Comparison of ENCODE assay signal across 8 mouse cellular contexts in genomic region chr3:49093818-49094680, GRCm38 (mm10).
DNase-seq lines count a peak whose midpoint lies in the region; ATAC-seq lines count a peak whose summit lies in the region.

No protein-coding gene starts in this region.

- WGBS in forebrain, embryonic 14.5 days: 31% methylated on average over 11 of the region's 11 CpGs
- 28% methylated on average over 11 of the region's 11 CpGs for WGBS in hindbrain, embryonic 13.5 days
- WGBS in stomach, embryonic 14.5 days: 25% methylated on average over 11 of the region's 11 CpGs

- no peak overlapping the region for H3K4me2 ChIP-seq in forebrain, embryonic 14.5 days (ENCODE audit: low read length)
- H3K4me2 ChIP-seq in hindbrain, embryonic 13.5 days: no peak overlapping the region
- H3K4me2 ChIP-seq in stomach, embryonic 14.5 days (replicated peaks; ENCODE audit: low read depth, low read length): no peak overlapping the region

- H3K4me3 ChIP-seq in forebrain, embryonic 14.5 days (ENCODE audit: low read depth, low read length): no peak overlapping the region
- H3K4me3 ChIP-seq in hindbrain, embryonic 13.5 days: no peak overlapping the region
- H3K4me3 ChIP-seq in stomach, embryonic 14.5 days (ENCODE audit: low read depth, low read length): no peak overlapping the region

- peak; percentile 90 for ATAC-seq in forebrain, embryonic 14.5 days
- peak; percentile 92 for ATAC-seq in hindbrain, embryonic 13.5 days (ENCODE audit: low FRiP score)
- peak; percentile 37; the same call in 1 of the 2 replicates for ATAC-seq in stomach, embryonic 14.5 days (ENCODE audit: insufficient number of reproducible peaks, insufficient read depth, low FRiP score, low read depth)

- H3K36me3 ChIP-seq in forebrain, embryonic 14.5 days (ENCODE audit: control insufficient read depth, insufficient read depth, low read length): no peaks in the 10 kb centered on the region
- H3K36me3 ChIP-seq in hindbrain, embryonic 13.5 days: no peaks in the 10 kb centered on the region
- H3K36me3 ChIP-seq in stomach, embryonic 14.5 days (ENCODE audit: control insufficient read depth, insufficient read depth, low read length): no peaks in the 10 kb centered on the region

- no peaks in the 10 kb centered on the region for H3K27me3 ChIP-seq in forebrain, embryonic 14.5 days (replicated peaks; ENCODE audit: control insufficient read depth, insufficient read depth, low read length)
- H3K27me3 ChIP-seq in hindbrain, embryonic 13.5 days: no peaks in the 10 kb centered on the region
- H3K27me3 ChIP-seq in stomach, embryonic 14.5 days (ENCODE audit: control insufficient read depth, insufficient read depth, low read length): no peaks in the 10 kb centered on the region

- no peak overlapping the region for H3K9ac ChIP-seq in forebrain, embryonic 14.5 days (ENCODE audit: low read length)
- H3K9ac ChIP-seq in hindbrain, embryonic 13.5 days: no peak overlapping the region
- H3K9ac ChIP-seq in stomach, embryonic 14.5 days (replicated peaks; ENCODE audit: low read depth, low read length): no peak overlapping the region

- H3K9me3 ChIP-seq in forebrain, embryonic 14.5 days (replicated peaks; ENCODE audit: control insufficient read depth, low read length): no peaks in the 10 kb centered on the region
- H3K9me3 ChIP-seq in hindbrain, embryonic 13.5 days: no peaks in the 10 kb centered on the region
- no peaks in the 10 kb centered on the region for H3K9me3 ChIP-seq in stomach, embryonic 14.5 days (ENCODE audit: control insufficient read depth, low read depth, low read length)

- no peaks in the 10 kb centered on the region for H3K4me1 ChIP-seq in forebrain, embryonic 14.5 days (ENCODE audit: control insufficient read depth, insufficient read depth, low read length)
- 0 out of 2 replicates have a peak, but pooled peaks cover 2% of the 10 kb centered on the region for H3K4me1 ChIP-seq in hindbrain, embryonic 13.5 days (replicated peaks)
- no peaks in the 10 kb centered on the region for H3K4me1 ChIP-seq in stomach, embryonic 14.5 days (ENCODE audit: control insufficient read depth, insufficient read depth, low read length)

- peak; percentile 86 for DNase-seq in NIH3T3 (ENCODE audit: low read depth)
- peak; percentile 7 for DNase-seq in cerebellum, adult 11-12 months
- DNase-seq in forebrain, embryonic 14.5 days (ENCODE audit: low spot score): peak; percentile 86
- DNase-seq in layer of hippocampus, postnatal 14 days (ENCODE audit: low spot score in 2 of 2): peak; percentile 67 to 78
- DNase-seq in mesoderm, embryonic 11.5 days (ENCODE audit: low read depth, low spot score): peak; percentile 81
- DNase-seq in MN1 (ENCODE audit: low spot score): no peak

- no peak overlapping the region for H3K27ac ChIP-seq in forebrain, embryonic 14.5 days (ENCODE audit: low read depth, low read length)
- H3K27ac ChIP-seq in hindbrain, embryonic 13.5 days: no peak overlapping the region
- H3K27ac ChIP-seq in stomach, embryonic 14.5 days (ENCODE audit: low read length): no peak overlapping the region

Comparison
In these comparisons a context has a peak if more than half of its experiments do, and no peak if none do; other contexts are left out.
1. ATAC-seq: peak in every context shown above with its lines; median percentile 92 in hindbrain, embryonic 13.5 days; 90 in forebrain, embryonic 14.5 days; 37 in stomach, embryonic 14.5 days.